Comparison of ENCODE assay signal across 14 mouse cellular contexts in the genomic region with DNA sequence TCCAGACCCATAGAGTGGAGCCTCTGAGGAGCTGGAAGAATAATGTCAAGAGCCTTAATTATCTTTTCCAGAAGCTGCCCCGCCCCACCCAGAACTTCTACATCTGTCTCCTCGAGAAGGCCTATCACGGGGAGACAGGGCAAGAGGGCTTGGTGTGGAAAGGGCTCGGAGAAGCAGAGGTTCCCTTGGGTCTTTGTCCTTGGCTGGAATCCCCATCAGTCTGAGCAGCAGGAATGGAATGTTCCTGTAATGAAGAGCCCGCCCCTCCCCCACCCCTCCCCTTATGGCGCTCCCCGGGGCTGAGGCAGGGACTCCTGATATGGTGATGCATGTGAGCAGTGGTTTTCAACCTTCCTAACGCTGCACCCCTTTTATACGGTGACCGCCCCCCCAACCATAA. TPM values are rescaled to one million over a fixed set of nuclear protein-coding genes. Genes with fewer than 3 reads are reported as not detected.
DNase-seq lines count a peak whose midpoint lies in the region; ATAC-seq and TF ChIP-seq lines count a peak whose summit lies in the region.
"Had no signal": no experiment of that assay in that cellular context is flagged by ENCODE, and none has a peak within 500 bp of the region (broad histone marks: within the 10 kb centered on the region; RNA-seq: fewer than 3 reads in every experiment).

No protein-coding gene starts in this region.

- intact Hi-C loops in heart, postnatal 10 days (cut with DNase I), result no loop called here
- intact Hi-C loops in left cerebral cortex, adult 2 months (cut with DNase I), result no loop called here

- no peak overlapping the region for H3K4me3 ChIP-seq in forebrain, embryonic 16.5 days (replicated peaks; ENCODE audit: low read length)
- H3K4me3 ChIP-seq in left cerebral cortex, adult 2 months, result no peak overlapping the region
- H3K4me3 ChIP-seq: limb, embryonic 12.5 days; midbrain, embryonic 10.5 days had no signal

- peaks cover 14% of the 10 kb centered on the region for H3K27me3 ChIP-seq in forebrain, embryonic 16.5 days (replicated peaks; ENCODE audit: control insufficient read depth, insufficient read depth, low read length)

- ATAC-seq in forebrain, embryonic 16.5 days, result no peak
- ATAC-seq: forebrain, embryonic 14.5 days; intestine, postnatal 0 days had no signal

- H3K4me2 ChIP-seq in forebrain, embryonic 16.5 days (ENCODE audit: low read length), result no peak overlapping the region
- H3K4me2 ChIP-seq: limb, embryonic 12.5 days had no signal

- WGBS in forebrain, embryonic 16.5 days, result 48% methylated on average over 10 of the region's 10 CpGs

- DNase-seq in adrenal gland, postnatal 14 days, result peak; percentile 54
- DNase-seq in adrenal gland, adult 8-10 months, result no peak
- peak; percentile 63 for DNase-seq in urinary bladder, postnatal 14 days (ENCODE audit: low spot score)
- no peak for DNase-seq in urinary bladder, adult 18-20 months (ENCODE audit: low spot score in 2 of 2)
- DNase-seq in heart, postnatal 10 days, result peak; percentile 74 to 82
- no peak for DNase-seq in cerebellum, adult 11-12 months
- DNase-seq in left cerebral cortex, adult 2 months (ENCODE audit: extremely low spot score in 1 of 2, low spot score in 2 of 2), result no peak
- DNase-seq: B cell, adult 2 months had no signal

- H3K9me3 ChIP-seq in forebrain, embryonic 16.5 days (ENCODE audit: control insufficient read depth, low read length), result no peaks in the 10 kb centered on the region
- H3K9me3 ChIP-seq: limb, embryonic 12.5 days; midbrain, embryonic 10.5 days had no signal

- no peak for TF ChIP-seq CTCF in left cerebral cortex, adult 2 months (IDR thresholded peaks at IDR 0.05)

- no peak overlapping the region for H3K27ac ChIP-seq in forebrain, embryonic 16.5 days (ENCODE audit: low read length)
- H3K27ac ChIP-seq in left cerebral cortex, adult 2 months, result no peak overlapping the region
- H3K27ac ChIP-seq: limb, embryonic 12.5 days; midbrain, embryonic 10.5 days had no signal

- H3K36me3 ChIP-seq in forebrain, embryonic 16.5 days (ENCODE audit: control insufficient read depth, insufficient read depth), result no peaks in the 10 kb centered on the region
- H3K36me3 ChIP-seq: limb, embryonic 12.5 days; midbrain, embryonic 10.5 days had no signal

- no peak overlapping the region for H3K9ac ChIP-seq in forebrain, embryonic 16.5 days (replicated peaks; ENCODE audit: low read depth, low read length)
- H3K9ac ChIP-seq: limb, embryonic 12.5 days had no signal

- H3K4me1 ChIP-seq in forebrain, embryonic 16.5 days (replicated peaks; ENCODE audit: control insufficient read depth, insufficient read depth, low read length), result peaks cover 12% of the 10 kb centered on the region

RNA-seq across cellular contexts. Expression of gene Trnp1, which starts 6.5 kb away (rescaled TPM):
- 4.0 and 8.6 TPM in 2 replicates for total RNA-seq in adrenal gland, postnatal 14 days (2021)
- total RNA-seq in adrenal gland, adult 8-10 months (2022), result 10 to 100 TPM in 1 of 4 experiments, 1 to 10 TPM in 3; 3.1 to 10.6 (median 6.3) TPM
- total RNA-seq in heart, postnatal 10 days (2021), result 1 to 10 TPM; 1.6 to 2.8 TPM
- polyA plus RNA-seq in forebrain, embryonic 16.5 days (2015; fragmentation: Nextera tagmentation; extraction: Ambion mirVana), result 6.5 and 9.2 TPM in 2 replicates
- 100 to 1,000 TPM; 156 to 160 TPM for total RNA-seq in left cerebral cortex, adult 2 months (2021)
- total RNA-seq: neutrophil, adult 5-6 weeks had no signal

RNA-seq across cellular contexts. Expression of gene Tent5b, which starts 11.9 kb away (rescaled TPM):
- 0.67 and 2.0 TPM in 2 replicates for total RNA-seq in adrenal gland, postnatal 14 days (2021)
- 10 to 100 TPM in 2 of 4 experiments, 1 to 10 TPM in 2; 1.1 to 14.5 (median 6.0) TPM for total RNA-seq in adrenal gland, adult 8-10 months (2022)
- 1 to 10 TPM in 1 of 2 experiments, under 1 TPM in 1; 0.87 to 8.5 TPM for total RNA-seq in heart, postnatal 10 days (2021)
- 0.09 and 0.14 TPM in 2 replicates for polyA plus RNA-seq in forebrain, embryonic 16.5 days (2015; fragmentation: Nextera tagmentation; extraction: Ambion mirVana)
- total RNA-seq in left cerebral cortex, adult 2 months (2021), result not detected

RNA-seq across cellular contexts. Expression of gene Kdf1, which starts 27.0 kb away (rescaled TPM):
- 1.8 and 2.0 TPM in 2 replicates for total RNA-seq in adrenal gland, postnatal 14 days (2021)
- 1 to 10 TPM in 3 of 4 experiments, under 1 TPM in 1; 0.90 to 5.9 (median 3.1) TPM for total RNA-seq in adrenal gland, adult 8-10 months (2022)
- not detected for total RNA-seq in heart, postnatal 10 days (2021)
- 0.35 and 0.44 TPM in 2 replicates for polyA plus RNA-seq in forebrain, embryonic 16.5 days (2015; fragmentation: Nextera tagmentation; extraction: Ambion mirVana)
- total RNA-seq in left cerebral cortex, adult 2 months (2021), result under 1 TPM in 1 of 2 experiments, not detected in 1; 0.28 TPM
- total RNA-seq: neutrophil, adult 5-6 weeks had no signal

RNA-seq across cellular contexts. Expression of gene Nudc, which starts 54.0 kb away (rescaled TPM):
- total RNA-seq in adrenal gland, postnatal 14 days (2021), result 159 and 160 TPM in 2 replicates
- total RNA-seq in adrenal gland, adult 8-10 months (2022), result 100 to 1,000 TPM; 135 to 175 (median 167) TPM
- 10 to 100 TPM; 71.0 to 74.5 TPM for total RNA-seq in heart, postnatal 10 days (2021)
- 256 and 259 TPM in 2 replicates for polyA plus RNA-seq in forebrain, embryonic 16.5 days (2015; fragmentation: Nextera tagmentation; extraction: Ambion mirVana)
- total RNA-seq in left cerebral cortex, adult 2 months (2021), result 100 to 1,000 TPM; 143 to 156 TPM

Comparison
In these comparisons a context has a peak if more than half of its experiments do, and no peak if none do; other contexts are left out.
1. DNase-seq: peak in adrenal gland, postnatal 14 days (single experiment), urinary bladder, postnatal 14 days (single experiment) and heart, postnatal 10 days (2 of 2); none in adrenal gland, adult 8-10 months (single experiment), urinary bladder, adult 18-20 months (0 of 2), cerebellum, adult 11-12 months (single experiment) and left cerebral cortex, adult 2 months (0 of 2).
2. RNA of gene Trnp1, which starts 6.5 kb away (total RNA-seq): 156 to 160 TPM in left cerebral cortex, adult 2 months; 3.1 to 10.6 TPM in adrenal gland, adult 8-10 months, 4.0 to 8.6 TPM in adrenal gland, postnatal 14 days and 1.6 to 2.8 TPM in heart, postnatal 10 days; every median in the first group is over 10 times any median in the second.